Mouse (Mus musculus) cortical plate, adult 2 months (tissue): Measurements from ENCODE around the gene Dll4.

Experiments
- CTCF ChIP-seq: fragments of 200-500 bp; IDR thresholded peaks from 2 replicates; pipeline ENCODE4 v1.5.1; 2011; ENCODE audit warnings: mild to moderate bottlenecking, control low read depth, low read length; ENCODE audit not compliant: insufficient read depth; ENCODE audit errors: extremely low read depth
- POLR2A ChIP-seq: fragments of 200-500 bp; IDR thresholded peaks from 2 replicates; pipeline ENCODE4 v1.6.1; 2011; ENCODE audit warnings: mild to moderate bottlenecking, low read length, control low read depth; ENCODE audit not compliant: insufficient read depth; ENCODE audit errors: extremely low read depth

- TF ChIP-seq POLR2A, result no peak
- no peak for TF ChIP-seq CTCF
Measured at GRCm38 (mm10) chr2:119287372-119287771, 38.2 kb upstream of the Dll4 start.
